Mouse (Mus musculus): ENCODE data around the gene Ugt1a9.

- TF ChIP-seq GATA1 (IDR thresholded peaks at IDR 0.05; ENCODE audit: low read length) (no peak), TAL1 (IDR thresholded peaks at IDR 0.05; ENCODE audit: low read length) (peak; percentile 31; the same call in 2 of the 3 replicates)
Measured at GRCm38 (mm10) chr1:88211812-88212211, 141.2 kb downstream of the Ugt1a9 start, which contains the start of gene Ugt1a1.

Measured in erythroblast, embryonic 14.5 days (primary cell).